Mouse (Mus musculus) hindbrain, embryonic 14.5 days (tissue): ENCODE results near the gene Bbof1. TPM values are rescaled to one million over a fixed set of nuclear protein-coding genes. Genes with fewer than 3 reads are reported as not detected.

Source experiments
- ATAC-seq: fragments of 200-750 bp; cut with Nextera tagmentation; 2 replicates; pipeline ENCODE4 v1.8.0; 2017; ENCODE audit warnings: moderate number of reproducible peaks, mild to moderate bottlenecking, moderate TSS enrichment, moderate library complexity; ENCODE audit not compliant: low FRiP score
- DNase-seq: peaks from one replicate; pipeline ENCODE4 v3.0.0-alpha.2; 2015; ENCODE audit warnings: low spot score
- H3K27ac ChIP-seq: fragments of 300-500 bp; sonication (generic); 2 replicates; pipeline ENCODE4 v1.5.1; 2014; ENCODE audit warnings: mild to moderate bottlenecking, moderate library complexity
- H3K27me3 ChIP-seq: fragments of 300-500 bp; sonication (generic); 2 replicates; pipeline ENCODE4 v1.6.1; 2014; ENCODE audit warnings: mild to moderate bottlenecking, low read length, mixed read lengths; ENCODE audit not compliant: control insufficient read depth, insufficient read depth
- H3K36me3 ChIP-seq: fragments of 300-500 bp; sonication (generic); replicated peaks from 2 replicates; pipeline ENCODE4 v1.6.1; 2014; ENCODE audit not compliant: control insufficient read depth, insufficient read depth
- H3K4me1 ChIP-seq: fragments of 300-500 bp; sonication (generic); replicated peaks from 2 replicates; pipeline ENCODE4 v1.6.1; 2014; ENCODE audit warnings: antibody characterized with exemption, low read length, mixed read lengths; ENCODE audit not compliant: control insufficient read depth, insufficient read depth
- H3K4me2 ChIP-seq: fragments of 300-500 bp; sonication (generic); replicated peaks from 2 replicates; pipeline ENCODE4 v1.6.1; 2014; ENCODE audit warnings: mild to moderate bottlenecking, moderate library complexity
- H3K4me3 ChIP-seq: fragments of 300-500 bp; sonication (generic); replicated peaks from 2 replicates; pipeline ENCODE4 v1.5.1; 2014; ENCODE audit warnings: mild to moderate bottlenecking, low read length
- H3K9ac ChIP-seq: fragments of 300-500 bp; sonication (generic); 2 replicates; pipeline ENCODE4 v1.6.1; 2014
- H3K9me3 ChIP-seq: fragments of 300-500 bp; sonication (generic); 2 replicates; pipeline ENCODE4 v1.6.1; 2016; ENCODE audit warnings: low read length; ENCODE audit not compliant: control insufficient read depth
- WGBS: fragments of 180-500 bp; shearing (Covaris S2); extraction: QIAGEN DNeasy Blood & Tissue Kit; methylation state at CpG from one replicate; pipeline ENCODE4 v1.1.7; 2014; 5-methylcytosine and 5-hydroxymethylcytosine counted together
- polyA plus RNA-seq: library from polyadenylated mRNA; unstranded; fragments of >200 nt; fragmentation: Nextera tagmentation; extraction: Ambion mirVana; gene quantifications from 2 replicates; pipeline ENCODE4 v1.2.1, GENCODE M21; 2014

The Bbof1 gene
- polyA plus RNA-seq, 1 experiment from 2014 or later, result 3.0 TPM

DNA sequence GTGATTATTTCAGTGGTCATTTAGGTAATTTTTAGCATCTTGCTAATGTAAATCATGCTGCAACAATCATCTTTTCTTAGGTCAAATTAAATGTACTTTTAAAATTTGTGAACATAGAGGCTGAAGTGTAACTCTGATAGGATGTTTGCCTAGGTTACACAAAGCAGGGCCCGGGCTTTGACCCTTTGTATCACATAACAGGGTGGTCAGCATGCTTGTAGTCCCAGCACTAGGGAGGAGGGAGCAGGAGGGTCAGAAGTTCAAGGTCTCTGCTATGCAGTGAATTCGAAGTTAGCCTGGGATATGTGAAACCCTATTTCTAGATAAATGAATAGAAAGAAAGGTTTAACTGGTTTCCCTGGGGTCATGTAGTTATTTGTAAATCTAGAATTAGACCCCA, 72.4 kb downstream of the Bbof1 start:
- H3K9me3 ChIP-seq, result no peaks in the 10 kb centered on the region
- no peak overlapping the region for H3K4me2 ChIP-seq
- no peak overlapping the region for H3K9ac ChIP-seq
- H3K36me3 ChIP-seq, result no peaks in the 10 kb centered on the region
- ATAC-seq, result no peak
- no peak for DNase-seq
- H3K4me1 ChIP-seq, result no peaks in the 10 kb centered on the region
- no peak overlapping the region for H3K27ac ChIP-seq
- H3K27me3 ChIP-seq, result peaks cover 18% of the 10 kb centered on the region
- 72% methylated on average over 2 of the region's 2 CpGs for WGBS
- no peak overlapping the region for H3K4me3 ChIP-seq

- peaks cover 18% of the 10 kb centered on the region for H3K27me3 ChIP-seq
- ATAC-seq (no peak), DNase-seq (no peak)
- WGBS, result 87% methylated on average over 14 of the region's 14 CpGs
- H3K27ac ChIP-seq, result no peak overlapping the region
- H3K4me3 ChIP-seq, result no peak overlapping the region
- no peaks in the 10 kb centered on the region for H3K9me3 ChIP-seq
- no peak overlapping the region for H3K4me2 ChIP-seq
- no peaks in the 10 kb centered on the region for H3K36me3 ChIP-seq
- H3K9ac ChIP-seq, result no peak overlapping the region
- peaks cover 10% of the 10 kb centered on the region for H3K4me1 ChIP-seq
Measured at GRCm38 (mm10) chr12:84482778-84483585, 74.1 kb downstream of the Bbof1 start.

GRCm38 (mm10) chr12:84487324-84488056, 78.6 kb downstream of the Bbof1 start:
- ATAC-seq (peak; percentile 70), DNase-seq (peak; percentile 60)
- Histone ChIP-seq H3K4me2 (no peak overlapping the region), H3K27ac (peak overlapping the region; percentile 27; the same call in 1 of the 2 replicates), H3K36me3 (no peaks in the 10 kb centered on the region), H3K9me3 (no peaks in the 10 kb centered on the region), H3K27me3 (peaks cover 36% of the 10 kb centered on the region), H3K4me1 (peaks cover 10% of the 10 kb centered on the region), H3K4me3 (no peak overlapping the region), H3K9ac (no peak overlapping the region)
- WGBS, result 18% methylated on average over 8 of the region's 8 CpGs

Other genes starting within 250 kb of the Bbof1 start
- 4.4 and 4.8 TPM in 2 replicates for gene Elmsan1, start 190.2 kb upstream of the Bbof1 start, polyA plus RNA-seq
- gene Ptgr2, start 123.8 kb upstream of the Bbof1 start, polyA plus RNA-seq, result 15.4 and 18.2 TPM in 2 replicates
- 62.5 and 67.6 TPM in 2 replicates for gene Zfp410, start 92.2 kb upstream of the Bbof1 start, polyA plus RNA-seq
- gene Coq6, start 47.4 kb upstream of the Bbof1 start, polyA plus RNA-seq, result 40.1 and 41.5 TPM in 2 replicates
- gene Fam161b, start 47.2 kb upstream of the Bbof1 start, polyA plus RNA-seq, result 15.3 and 16.0 TPM in 2 replicates
- gene Entpd5, start within 50 bp of the Bbof1 start, polyA plus RNA-seq, result 11.3 and 13.6 TPM in 2 replicates
- 22.0 and 23.8 TPM in 2 replicates for gene Rnf113a2, start 8.1 kb downstream of the Bbof1 start, polyA plus RNA-seq
- gene Aldh6a1, start 41.9 kb downstream of the Bbof1 start, polyA plus RNA-seq, result 37.9 and 38.3 TPM in 2 replicates
- 30.4 and 34.3 TPM in 2 replicates for gene Lin52, start 42.4 kb downstream of the Bbof1 start, polyA plus RNA-seq
- gene Vsx2, start 160.7 kb downstream of the Bbof1 start, polyA plus RNA-seq, result 4.8 and 5.0 TPM in 2 replicates
- gene Abcd4, start 208.3 kb downstream of the Bbof1 start, polyA plus RNA-seq, result 9.5 and 9.9 TPM in 2 replicates
- gene Vrtn, start 231.9 kb downstream of the Bbof1 start, polyA plus RNA-seq, result not detected in 2 replicates